Mouse (Mus musculus) limb, embryonic 15.5 days (tissue): ENCODE measurements around the gene Gm20605. TPM values are rescaled to one million over a fixed set of nuclear protein-coding genes. Genes with fewer than 3 reads are reported as not detected.
A peak's percentile ranks its signal among the peaks of the same experiment; 100 is the strongest.
"Not testable (repeated sequence)": the region's sequence is repeated elsewhere in the genome, so short reads cannot be mapped to it uniquely, and the experiment has no call there.

Experiments used
- ATAC-seq: fragments of 200-750 bp; cut with Nextera tagmentation; 2 replicates; pipeline ENCODE4 v1.8.0; 2017; ENCODE audit warnings: low read depth, moderate TSS enrichment; ENCODE audit not compliant: insufficient number of reproducible peaks, low FRiP score, low TSS enrichment
- H3K27ac ChIP-seq: fragments of 300-500 bp; sonication (generic); 2 replicates; pipeline ENCODE4 v1.5.1; 2015; ENCODE audit warnings: moderate library complexity, mild to moderate bottlenecking, inconsistent platforms
- H3K27me3 ChIP-seq: fragments of 300-500 bp; sonication (generic); 2 replicates; pipeline ENCODE4 v1.6.1; 2015; ENCODE audit warnings: inconsistent platforms
- H3K36me3 ChIP-seq: fragments of 300-500 bp; sonication (generic); 2 replicates; pipeline ENCODE4 v1.6.1; 2015; ENCODE audit warnings: inconsistent platforms
- H3K4me1 ChIP-seq: fragments of 300-500 bp; sonication (generic); 2 replicates; pipeline ENCODE4 v1.6.1; 2015; ENCODE audit warnings: inconsistent platforms
- H3K4me2 ChIP-seq: fragments of 300-500 bp; sonication (generic); 2 replicates; pipeline ENCODE4 v1.6.1; 2015; ENCODE audit warnings: mild to moderate bottlenecking, inconsistent platforms
- H3K4me3 ChIP-seq: fragments of 300-500 bp; sonication (generic); 2 replicates; pipeline ENCODE4 v1.5.1; 2015; ENCODE audit warnings: mild to moderate bottlenecking, inconsistent platforms
- H3K9ac ChIP-seq: fragments of 300-500 bp; sonication (generic); 2 replicates; pipeline ENCODE4 v1.6.1; 2015; ENCODE audit warnings: inconsistent platforms
- H3K9me3 ChIP-seq: fragments of 300-500 bp; sonication (generic); 2 replicates; pipeline ENCODE4 v1.6.1; 2016; ENCODE audit warnings: inconsistent platforms
- WGBS: fragments of 180-500 bp; shearing (Covaris S2); methylation state at CpG from one replicate; pipeline ENCODE4 v1.1.7; 2015; 5-methylcytosine and 5-hydroxymethylcytosine counted together
- polyA plus RNA-seq: library from polyadenylated mRNA; unstranded; fragments of >200 nt; fragmentation: Nextera tagmentation; extraction: Ambion mirVana; gene quantifications from 2 replicates; pipeline ENCODE4 v1.2.1, GENCODE M21; 2015

Gene Gm20605
- polyA plus RNA-seq, 1 experiment from 2014 or later, result 8.0 TPM

DNA sequence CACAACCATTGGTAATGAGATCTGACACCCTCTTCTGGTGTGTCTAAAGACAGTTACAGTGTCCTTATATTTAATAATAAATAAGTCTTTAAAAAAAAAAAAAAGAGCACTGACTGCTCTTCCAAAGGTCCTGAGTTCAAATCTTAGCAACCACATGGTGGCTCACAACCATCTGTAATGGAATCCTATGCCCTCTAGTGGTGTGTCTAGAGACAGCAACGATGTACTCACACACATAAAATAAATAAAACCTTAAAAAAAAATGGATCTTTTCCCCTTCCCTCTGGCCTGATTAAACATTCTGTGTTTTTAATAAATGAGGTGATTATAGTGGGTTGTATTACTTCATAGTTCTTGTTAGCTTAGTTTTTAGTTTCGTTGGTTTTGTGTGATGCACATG lies 14.1 kb upstream of the Gm20605 start:
- H3K27me3 ChIP-seq, H3K9me3 ChIP-seq, ATAC-seq, H3K9ac ChIP-seq, H3K4me2 ChIP-seq, H3K36me3 ChIP-seq, H3K27ac ChIP-seq, H3K4me3 ChIP-seq: not testable (repeated sequence)
- WGBS, result 89% methylated on average over 2 of the region's 2 CpGs
- peaks cover 38% of the 10 kb centered on the region for H3K4me1 ChIP-seq

DNA sequence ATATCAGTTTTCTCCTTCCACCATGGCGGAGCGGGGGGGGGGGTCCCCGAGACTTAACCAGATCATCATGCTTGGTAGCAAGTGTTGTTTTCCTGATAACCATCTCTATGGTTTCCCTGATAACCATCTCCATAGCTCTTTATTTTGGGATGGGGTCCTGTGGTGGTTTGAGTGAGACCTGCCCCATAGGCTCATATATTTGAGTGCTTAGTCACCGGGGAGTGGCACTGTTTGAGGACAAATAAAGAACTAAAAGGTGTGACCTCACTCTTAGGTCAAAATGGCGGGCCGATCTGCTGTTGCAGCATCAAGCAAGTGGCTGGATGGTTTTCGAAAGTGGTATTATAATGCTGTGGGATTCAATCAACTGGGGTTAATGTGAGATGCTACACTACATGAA lies 13.6 kb upstream of the Gm20605 start:
- Histone ChIP-seq H3K9me3 (no peaks in the 10 kb centered on the region), H3K36me3 (no peaks in the 10 kb centered on the region), H3K4me2 (no peak overlapping the region), H3K9ac (no peak overlapping the region), H3K4me3 (no peak overlapping the region), H3K27ac (no peak overlapping the region), H3K27me3 (no peaks in the 10 kb centered on the region), H3K4me1 (peaks cover 34% of the 10 kb centered on the region)
- no peak for ATAC-seq
- WGBS, result 91% methylated on average over 7 of the region's 7 CpGs

DNA sequence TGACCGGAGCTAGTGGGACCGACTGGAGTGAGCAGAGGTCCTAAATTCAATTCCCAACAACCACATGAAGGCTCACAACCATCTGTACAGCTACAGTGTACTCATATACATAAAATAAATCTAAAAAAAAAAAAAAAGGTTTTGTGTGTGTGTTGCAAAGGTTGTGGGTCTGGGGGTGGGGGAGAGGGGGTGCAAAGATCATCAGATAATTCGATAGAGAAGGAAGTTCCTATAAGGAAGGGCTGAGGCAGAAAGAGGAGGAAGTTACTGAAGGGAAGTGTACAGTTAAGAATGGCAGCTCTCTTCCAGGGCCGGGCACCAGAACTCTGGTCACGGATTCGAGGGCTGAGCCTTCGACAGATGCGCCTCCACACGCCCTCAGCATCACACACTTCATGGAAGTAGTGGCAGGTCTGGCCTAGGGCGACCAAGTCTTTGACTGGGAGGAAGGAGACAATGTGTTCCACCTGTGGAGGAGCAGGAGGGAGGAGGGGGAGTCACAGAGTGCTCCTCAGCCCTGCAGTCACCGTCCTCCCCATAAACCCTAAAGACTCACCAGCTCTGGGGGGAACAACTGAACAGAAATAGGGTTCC lies 4.9 kb upstream of the Gm20605 start:
- Histone ChIP-seq H3K4me1 (peaks cover 10% of the 10 kb centered on the region), H3K9ac (no peak overlapping the region), H3K9me3 (no peaks in the 10 kb centered on the region), H3K27me3 (no peaks in the 10 kb centered on the region), H3K4me2 (no peak overlapping the region), H3K27ac (no peak overlapping the region), H3K36me3 (no peaks in the 10 kb centered on the region), H3K4me3 (no peak overlapping the region)
- 82% methylated on average over 11 of the region's 11 CpGs for WGBS
- no peak for ATAC-seq

DNA sequence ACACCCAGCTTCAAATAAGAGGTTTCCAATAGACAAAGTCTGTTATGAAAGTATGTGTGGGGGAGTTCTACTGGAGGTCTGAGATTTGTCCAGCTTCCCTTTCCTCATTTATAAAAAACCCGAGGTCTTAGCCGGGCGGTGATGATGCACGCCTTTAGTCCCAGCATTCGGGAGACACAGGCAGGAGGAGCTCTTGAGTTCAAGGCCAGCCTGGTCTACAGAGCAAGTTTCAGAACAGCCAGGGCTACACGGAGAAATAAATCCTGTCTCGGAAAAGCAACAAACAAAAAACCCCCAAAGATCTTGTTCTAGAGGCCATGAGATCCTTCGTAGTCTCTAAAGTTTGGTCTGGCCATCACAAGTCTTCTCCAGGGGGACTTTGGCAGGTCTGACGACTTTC lies 984 bp upstream of the Gm20605 start:
- Histone ChIP-seq H3K36me3 (no peaks in the 10 kb centered on the region; the same call in 1 of the 2 replicates), H3K9ac (peak overlapping the region; percentile 35), H3K27ac (peak overlapping the region; percentile 84), H3K4me1 (peaks cover 44% of the 10 kb centered on the region), H3K9me3 (no peaks in the 10 kb centered on the region), H3K27me3 (no peaks in the 10 kb centered on the region), H3K4me2 (peak overlapping the region; percentile 52), H3K4me3 (peak overlapping the region; percentile 98)
- ATAC-seq, result no peak
- under 1% methylated on average over 9 of the region's 9 CpGs for WGBS

DNA sequence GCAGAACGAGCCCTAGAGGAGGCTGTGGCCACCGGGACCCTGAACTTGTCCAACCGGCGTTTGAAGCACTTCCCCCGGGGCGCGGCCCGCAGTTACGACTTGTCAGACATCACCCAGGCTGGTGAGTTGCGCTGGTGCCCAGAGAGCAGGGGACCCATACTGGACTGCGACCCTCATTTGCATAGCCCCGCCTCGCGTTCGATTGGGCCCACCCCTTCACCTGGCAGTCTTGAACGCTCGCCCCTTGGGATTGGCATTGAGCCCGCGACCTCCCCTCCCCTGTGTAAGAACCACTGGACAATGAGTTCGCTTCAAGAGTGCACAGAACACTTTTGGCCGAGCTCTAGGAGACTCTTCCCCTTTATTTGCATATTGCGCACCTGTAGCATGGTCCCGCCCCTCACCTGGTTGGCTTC lies 339 bp downstream of the Gm20605 start:
- WGBS, result 0% methylated on average over 23 of the region's 23 CpGs
- Histone ChIP-seq H3K9ac (peak overlapping the region; percentile 79), H3K4me1 (peaks cover 49% of the 10 kb centered on the region), H3K36me3 (peaks cover 10% of the 10 kb centered on the region), H3K27ac (peak overlapping the region; percentile 91), H3K4me2 (peak overlapping the region; percentile 88), H3K9me3 (no peaks in the 10 kb centered on the region), H3K27me3 (no peaks in the 10 kb centered on the region), H3K4me3 (peak overlapping the region; percentile 98)
- ATAC-seq, result no peak

DNA sequence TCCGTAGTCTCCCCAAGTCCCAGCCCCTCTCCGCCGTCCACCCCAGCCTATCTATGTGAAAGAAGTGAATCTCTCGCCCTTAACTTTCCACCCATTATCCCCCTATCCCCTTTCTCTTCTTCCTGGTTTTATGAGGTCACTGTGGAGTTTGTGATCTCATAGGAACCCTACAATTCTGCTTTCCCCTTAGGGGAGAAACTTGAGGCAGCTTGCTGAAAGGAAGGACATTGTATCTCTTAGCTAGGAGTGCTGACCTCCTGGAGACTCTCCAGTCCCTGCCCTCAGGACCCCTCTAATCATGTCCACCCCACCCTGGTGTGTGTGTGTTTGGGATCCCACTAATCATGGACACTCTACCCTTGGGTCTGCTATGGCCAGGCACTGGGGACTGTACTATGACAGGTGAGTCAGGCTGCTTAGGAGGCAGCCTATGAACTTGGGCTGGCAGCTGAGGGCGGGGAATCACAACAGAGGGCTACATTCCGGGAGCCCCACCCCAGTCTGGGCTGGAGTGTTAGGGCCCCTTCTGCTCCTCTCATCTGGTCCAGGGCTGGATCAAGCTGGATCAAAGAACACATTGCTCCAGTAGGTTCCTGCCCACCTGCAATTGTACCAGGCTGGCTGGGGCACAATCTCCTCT lies 1.1 kb downstream of the Gm20605 start:
- 14% methylated on average over 6 of the region's 6 CpGs for WGBS
- H3K9me3 ChIP-seq, result no peaks in the 10 kb centered on the region
- peak overlapping the region; percentile 98 for H3K4me3 ChIP-seq
- peak overlapping the region; percentile 79; the same call in 1 of the 2 replicates for H3K9ac ChIP-seq
- peaks cover 11% of the 10 kb centered on the region for H3K36me3 ChIP-seq
- peak overlapping the region; percentile 91 for H3K27ac ChIP-seq
- H3K4me2 ChIP-seq, result peak overlapping the region; percentile 88
- H3K4me1 ChIP-seq, result peaks cover 44% of the 10 kb centered on the region
- ATAC-seq, result no peak
- no peaks in the 10 kb centered on the region for H3K27me3 ChIP-seq

DNA sequence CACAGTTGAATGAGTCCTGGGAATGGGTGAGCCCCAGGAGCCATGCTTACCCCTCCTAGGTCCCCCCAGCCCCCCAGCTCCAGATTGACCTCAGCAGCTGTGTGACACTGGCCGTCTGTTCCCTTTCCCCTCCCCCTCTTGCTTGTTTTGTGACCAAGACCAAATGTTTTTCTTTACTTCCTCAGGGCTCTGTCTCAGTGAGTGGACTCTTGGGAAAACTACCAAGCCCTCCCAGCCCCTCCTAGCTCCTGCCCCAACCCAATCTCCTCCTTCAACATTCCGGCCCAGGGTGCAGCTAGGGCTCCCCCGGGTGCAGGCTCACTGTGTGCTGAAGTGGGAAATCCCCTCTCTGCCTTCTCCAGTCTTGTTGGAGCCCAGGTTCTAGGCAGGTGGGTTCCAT lies 1.6 kb downstream of the Gm20605 start:
- H3K9ac ChIP-seq, result 0 out of 2 replicates have a peak overlapping the region, but pooled peaks have one; percentile 79
- H3K4me3 ChIP-seq, result peak overlapping the region; percentile 98
- peaks cover 16% of the 10 kb centered on the region for H3K36me3 ChIP-seq
- H3K27ac ChIP-seq, result peak overlapping the region; percentile 91
- ATAC-seq, result no peak
- H3K9me3 ChIP-seq, result no peaks in the 10 kb centered on the region
- H3K4me2 ChIP-seq, result peak overlapping the region; percentile 88
- H3K27me3 ChIP-seq, result no peaks in the 10 kb centered on the region
- 17% methylated on average over 3 of the region's 3 CpGs for WGBS
- peaks cover 44% of the 10 kb centered on the region for H3K4me1 ChIP-seq

DNA sequence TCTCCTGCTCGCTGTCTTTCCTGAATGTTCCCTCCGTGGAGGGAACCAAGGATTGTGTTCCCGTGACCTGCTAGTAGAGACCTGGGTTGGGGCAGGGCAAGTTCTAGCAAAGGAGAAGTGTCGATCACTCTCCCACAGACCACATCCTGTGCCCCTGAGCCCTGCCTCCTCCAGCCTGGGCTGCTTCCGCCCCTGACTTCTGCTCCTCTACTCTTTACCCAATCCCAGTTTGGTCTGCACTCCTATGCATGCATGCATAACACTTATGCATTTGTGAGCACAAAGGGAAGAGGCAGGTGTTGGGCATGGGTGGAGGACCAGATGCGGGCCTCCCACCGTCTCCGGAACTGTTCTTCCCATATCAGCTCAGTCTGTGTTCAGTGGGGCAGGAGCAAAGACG lies 2.2 kb downstream of the Gm20605 start:
- Histone ChIP-seq H3K9me3 (no peaks in the 10 kb centered on the region), H3K4me1 (peaks cover 44% of the 10 kb centered on the region), H3K4me2 (peak overlapping the region; percentile 88; the same call in 1 of the 2 replicates), H3K27me3 (no peaks in the 10 kb centered on the region), H3K27ac (peak overlapping the region; percentile 91), H3K4me3 (no peak overlapping the region; the same call in 1 of the 2 replicates), H3K36me3 (peaks cover 21% of the 10 kb centered on the region), H3K9ac (no peak overlapping the region)
- ATAC-seq, result no peak
- 61% methylated on average over 9 of the region's 9 CpGs for WGBS

DNA sequence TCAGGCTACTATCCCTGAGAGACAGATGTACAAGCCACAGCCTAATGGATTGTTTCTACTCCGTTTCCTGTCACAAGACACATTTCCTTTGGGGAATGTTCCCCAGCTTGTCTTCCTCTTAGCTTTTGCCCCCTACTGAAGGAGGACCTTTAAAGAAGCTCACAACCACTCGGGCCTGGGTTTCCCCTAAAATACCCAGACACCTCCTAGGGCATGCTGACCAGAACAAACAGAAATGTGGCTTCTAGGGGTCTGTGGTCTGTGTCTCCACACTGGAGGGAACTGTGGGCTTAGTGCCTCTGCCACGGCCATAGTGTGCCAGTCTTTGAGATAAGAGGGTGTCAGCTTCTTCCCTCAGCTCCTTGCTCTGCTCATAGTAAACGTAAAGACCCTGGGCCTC lies 2.6 kb downstream of the Gm20605 start:
- no peaks in the 10 kb centered on the region for H3K9me3 ChIP-seq
- H3K9ac ChIP-seq, result no peak overlapping the region
- peaks cover 25% of the 10 kb centered on the region for H3K36me3 ChIP-seq
- no peak for ATAC-seq
- H3K27ac ChIP-seq, result peak overlapping the region; percentile 43; the same call in 1 of the 2 replicates
- no peak overlapping the region for H3K4me2 ChIP-seq
- WGBS, result 65% methylated on average over 4 of the region's 4 CpGs
- H3K27me3 ChIP-seq, result no peaks in the 10 kb centered on the region
- peaks cover 44% of the 10 kb centered on the region for H3K4me1 ChIP-seq
- H3K4me3 ChIP-seq, result no peak overlapping the region; the same call in 1 of the 2 replicates

DNA sequence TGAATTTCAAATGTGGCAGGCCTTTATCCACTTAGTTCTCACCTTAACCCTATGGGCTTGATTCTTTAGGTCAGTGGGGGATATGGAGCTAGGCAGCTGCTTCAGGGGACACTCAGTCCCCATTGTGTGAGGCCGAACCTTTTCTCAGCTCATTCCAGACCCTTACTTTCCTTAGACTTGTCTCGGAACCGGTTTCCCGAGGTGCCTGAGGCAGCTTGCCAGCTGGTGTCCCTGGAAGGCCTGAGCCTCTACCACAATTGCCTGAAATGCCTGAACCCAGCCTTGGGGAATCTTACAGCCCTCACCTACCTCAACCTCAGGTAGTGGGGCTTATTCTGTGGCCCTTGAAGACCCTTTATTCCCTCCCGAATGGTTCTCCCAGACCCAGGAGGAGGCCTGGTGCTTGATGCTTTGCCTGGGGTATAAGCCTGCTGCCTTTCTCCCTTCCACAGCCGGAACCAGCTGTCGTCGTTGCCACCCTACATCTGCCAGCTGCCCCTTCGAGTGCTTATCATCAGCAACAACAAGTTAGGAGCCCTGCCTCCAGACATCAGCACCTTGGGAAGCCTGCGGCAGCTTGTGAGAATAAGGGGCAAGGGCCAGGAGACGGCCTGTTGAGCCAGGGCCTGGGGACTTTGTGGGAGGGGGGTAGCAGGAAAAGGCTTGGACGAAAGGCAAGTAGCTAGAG lies 4.6 kb downstream of the Gm20605 start:
- Histone ChIP-seq H3K4me2 (no peak overlapping the region), H3K27ac (0 out of 2 replicates have a peak overlapping the region, but pooled peaks have one; percentile 3), H3K27me3 (no peaks in the 10 kb centered on the region), H3K9ac (no peak overlapping the region), H3K4me1 (peaks cover 38% of the 10 kb centered on the region), H3K4me3 (no peak overlapping the region), H3K9me3 (no peaks in the 10 kb centered on the region), H3K36me3 (peaks cover 45% of the 10 kb centered on the region)
- no peak for ATAC-seq
- 67% methylated on average over 12 of the region's 12 CpGs for WGBS

DNA sequence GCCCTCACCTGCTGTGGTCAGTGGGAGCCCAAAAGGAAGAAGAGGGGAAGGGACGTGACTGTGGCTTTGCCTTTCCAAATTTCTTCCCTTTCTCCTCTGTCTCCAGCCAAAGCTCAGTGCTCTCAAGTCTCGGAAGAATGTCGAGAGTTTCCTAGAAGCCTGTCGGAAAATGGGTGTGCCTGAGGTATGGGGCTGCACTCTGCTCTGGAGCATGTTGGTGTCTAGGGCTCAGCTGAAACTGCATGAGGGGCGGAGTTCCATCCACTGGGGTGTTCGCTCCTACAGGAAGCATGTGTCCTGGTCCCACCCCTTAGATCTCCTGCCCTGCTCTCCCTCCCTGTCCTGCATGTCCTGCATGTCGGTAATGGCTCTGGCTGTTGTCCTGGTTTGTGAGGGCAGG lies 10.5 kb downstream of the Gm20605 start:
- peaks cover 9% of the 10 kb centered on the region for H3K4me1 ChIP-seq
- H3K4me2 ChIP-seq, result no peak overlapping the region
- peaks cover 78% of the 10 kb centered on the region for H3K36me3 ChIP-seq
- H3K9me3 ChIP-seq, result no peaks in the 10 kb centered on the region
- H3K4me3 ChIP-seq, result no peak overlapping the region
- 75% methylated on average over 7 of the region's 7 CpGs for WGBS
- no peak overlapping the region for H3K27ac ChIP-seq
- ATAC-seq, result no peak
- no peak overlapping the region for H3K9ac ChIP-seq
- peaks cover 15% of the 10 kb centered on the region for H3K27me3 ChIP-seq

DNA sequence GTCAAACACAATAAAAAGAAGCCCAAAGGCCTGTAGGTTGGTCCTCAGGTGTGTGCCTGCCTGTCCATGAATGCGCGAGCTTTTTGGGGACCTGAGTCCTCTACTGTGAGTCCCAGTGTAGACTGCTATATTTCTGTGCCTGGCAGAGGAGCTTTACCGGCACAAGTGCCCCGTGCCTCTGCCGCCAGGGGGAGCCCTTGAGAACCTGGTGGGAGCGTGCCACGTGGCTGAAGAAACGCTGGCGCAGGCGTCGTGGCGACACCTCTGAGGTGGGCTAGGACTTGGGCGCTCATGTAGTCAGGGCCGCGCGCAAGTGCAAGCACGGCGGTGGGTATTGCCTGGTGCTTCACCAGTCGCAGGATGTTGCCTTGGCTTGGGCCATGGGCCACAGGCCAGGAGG lies 12.1 kb downstream of the Gm20605 start, which contains the start of gene Sap25:
Gene Sap25 (plus strand): TSS at position 281 of the 400 bp plus-strand sequence.
- Histone ChIP-seq H3K27me3 (peaks cover 31% of the 10 kb centered on the region), H3K36me3 (peaks cover 68% of the 10 kb centered on the region), H3K9me3 (no peaks in the 10 kb centered on the region), H3K4me2 (no peak within 1 kb of the TSS), H3K9ac (no peak within 1 kb of the TSS), H3K4me3 (no peak within 1 kb of the TSS), H3K27ac (no peak within 1 kb of the TSS), H3K4me1 (peaks cover 21% of the 10 kb centered on the region)
- WGBS, result 88% methylated on average over 19 of the region's 19 CpGs
- ATAC-seq, result no peak
